Mouse (Mus musculus) forebrain, embryonic 11.5 days (tissue): Measurements from ENCODE around the gene Sdk1. TPM values are rescaled to one million over a fixed set of nuclear protein-coding genes. Genes with fewer than 3 reads are reported as not detected.

Source experiments
- ATAC-seq: fragments of 200-750 bp; cut with Nextera tagmentation; replicated peaks from 2 replicates; pipeline ENCODE4 v1.8.0; 2017; ENCODE audit warnings: moderate TSS enrichment; ENCODE audit not compliant: low FRiP score
- DNase-seq: peaks from one replicate; pipeline ENCODE4 v3.0.0-alpha.2; 2017; ENCODE audit warnings: low spot score
- H3K27ac ChIP-seq: fragments of 300-500 bp; sonication (generic); 2 replicates; pipeline ENCODE4 v1.5.1; 2014; ENCODE audit warnings: low read depth, low read length
- H3K27me3 ChIP-seq: fragments of 300-500 bp; sonication (generic); 2 replicates; pipeline ENCODE4 v1.6.1; 2014; ENCODE audit warnings: mild to moderate bottlenecking, low read length, mixed read lengths; ENCODE audit not compliant: control insufficient read depth, insufficient read depth
- H3K36me3 ChIP-seq: fragments of 300-500 bp; sonication (generic); 2 replicates; pipeline ENCODE4 v1.6.1; 2014; ENCODE audit warnings: mild to moderate bottlenecking, low read length, moderate library complexity, mixed read lengths; ENCODE audit not compliant: control insufficient read depth, insufficient read depth
- H3K4me1 ChIP-seq: fragments of 300-500 bp; sonication (generic); replicated peaks from 2 replicates; pipeline ENCODE4 v1.6.1; 2014; ENCODE audit warnings: low read length, mixed read lengths; ENCODE audit not compliant: control insufficient read depth, insufficient read depth
- H3K4me2 ChIP-seq: fragments of 300-500 bp; sonication (generic); 2 replicates; pipeline ENCODE4 v1.6.1; 2014; ENCODE audit warnings: low read depth, mild to moderate bottlenecking, low read length, moderate library complexity, mixed read lengths; ENCODE audit not compliant: severe bottlenecking
- H3K4me3 ChIP-seq: fragments of 300-500 bp; sonication (generic); 2 replicates; pipeline ENCODE4 v1.5.1; 2014; ENCODE audit warnings: low read depth, low read length
- H3K9ac ChIP-seq: fragments of 300-500 bp; sonication (generic); 2 replicates; pipeline ENCODE4 v1.6.1; 2014; ENCODE audit warnings: low read length
- H3K9me3 ChIP-seq: fragments of 300-500 bp; sonication (generic); 2 replicates; pipeline ENCODE4 v1.6.1; 2016; ENCODE audit warnings: low read length, mixed read lengths; ENCODE audit not compliant: control insufficient read depth
- WGBS: fragments of 180-500 bp; shearing (Covaris S2); extraction: QIAGEN DNeasy Blood & Tissue Kit; methylation state at CpG from one replicate; pipeline ENCODE4 v1.1.7; 2014; 5-methylcytosine and 5-hydroxymethylcytosine counted together
- polyA plus RNA-seq: library from polyadenylated mRNA; unstranded; fragments of >200 nt; fragmentation: Nextera tagmentation; extraction: Ambion mirVana; gene quantifications from 2 replicates; pipeline ENCODE4 v1.2.1, GENCODE M21; 2014

The Sdk1 gene
- polyA plus RNA-seq, 1 experiment from 2014 or later, result 0.64 TPM

GRCm38 (mm10) chr5:141304706-141305105 is 63.4 kb downstream of the Sdk1 start:
- no peaks in the 10 kb centered on the region for H3K36me3 ChIP-seq
- H3K9me3 ChIP-seq, result no peaks in the 10 kb centered on the region
- H3K27me3 ChIP-seq, result no peaks in the 10 kb centered on the region
- WGBS, result 79% methylated on average over 2 of the region's 2 CpGs
- no peak overlapping the region for H3K4me3 ChIP-seq
- no peak overlapping the region for H3K4me2 ChIP-seq
- no peak for DNase-seq
- no peak overlapping the region for H3K27ac ChIP-seq
- no peaks in the 10 kb centered on the region for H3K4me1 ChIP-seq
- no peak overlapping the region for H3K9ac ChIP-seq
- ATAC-seq, result no peak

- H3K4me3 ChIP-seq, result no peak overlapping the region
- H3K4me2 ChIP-seq, result no peak overlapping the region
- no peak overlapping the region for H3K27ac ChIP-seq
- 76% methylated on average over 1 of the region's 1 CpGs for WGBS
- no peak for DNase-seq
- no peaks in the 10 kb centered on the region for H3K27me3 ChIP-seq
- no peak overlapping the region for H3K9ac ChIP-seq
- no peak for ATAC-seq
- H3K4me1 ChIP-seq, result no peaks in the 10 kb centered on the region
- no peaks in the 10 kb centered on the region for H3K9me3 ChIP-seq
- H3K36me3 ChIP-seq, result no peaks in the 10 kb centered on the region
Measured at GRCm38 (mm10) chr5:141310641-141311040, 69.4 kb downstream of the Sdk1 start.

- H3K27ac ChIP-seq, result no peak overlapping the region
- H3K9ac ChIP-seq, result no peak overlapping the region
- H3K4me1 ChIP-seq, result no peaks in the 10 kb centered on the region
- WGBS, result 80% methylated on average over 2 of the region's 2 CpGs
- no peaks in the 10 kb centered on the region for H3K36me3 ChIP-seq
- no peak overlapping the region for H3K4me2 ChIP-seq
- H3K27me3 ChIP-seq, result no peaks in the 10 kb centered on the region
- no peak overlapping the region for H3K4me3 ChIP-seq
- no peaks in the 10 kb centered on the region for H3K9me3 ChIP-seq
- no peak for DNase-seq
- no peak for ATAC-seq
Measured at GRCm38 (mm10) chr5:141311801-141312200, 70.5 kb downstream of the Sdk1 start.

GRCm38 (mm10) chr5:141312305-141312704 is 71.0 kb downstream of the Sdk1 start:
- no peaks in the 10 kb centered on the region for H3K27me3 ChIP-seq
- no peak overlapping the region for H3K9ac ChIP-seq
- no peak for ATAC-seq
- H3K27ac ChIP-seq, result no peak overlapping the region
- no peak for DNase-seq
- no peaks in the 10 kb centered on the region for H3K9me3 ChIP-seq
- no peaks in the 10 kb centered on the region for H3K4me1 ChIP-seq
- no peaks in the 10 kb centered on the region for H3K36me3 ChIP-seq
- H3K4me3 ChIP-seq, result no peak overlapping the region
- WGBS, result 85% methylated on average over 4 of the region's 4 CpGs
- no peak overlapping the region for H3K4me2 ChIP-seq

GRCm38 (mm10) chr5:141317095-141317494 is 75.8 kb downstream of the Sdk1 start:
- Histone ChIP-seq H3K9ac (no peak overlapping the region), H3K27ac (no peak overlapping the region), H3K9me3 (no peaks in the 10 kb centered on the region), H3K4me3 (no peak overlapping the region), H3K36me3 (no peaks in the 10 kb centered on the region), H3K27me3 (no peaks in the 10 kb centered on the region), H3K4me1 (no peaks in the 10 kb centered on the region), H3K4me2 (no peak overlapping the region)
- WGBS, result 89% methylated on average over 4 of the region's 4 CpGs
- no peak for ATAC-seq
- no peak for DNase-seq

GRCm38 (mm10) chr5:141324910-141325309 is 83.6 kb downstream of the Sdk1 start:
- Histone ChIP-seq H3K9me3 (no peaks in the 10 kb centered on the region), H3K4me2 (no peak overlapping the region), H3K36me3 (no peaks in the 10 kb centered on the region), H3K27ac (no peak overlapping the region), H3K27me3 (no peaks in the 10 kb centered on the region), H3K4me1 (no peaks in the 10 kb centered on the region), H3K9ac (no peak overlapping the region), H3K4me3 (no peak overlapping the region)
- ATAC-seq, result no peak
- DNase-seq, result no peak
- WGBS, result 89% methylated on average over 4 of the region's 4 CpGs

GRCm38 (mm10) chr5:141344376-141344775 is 103.1 kb downstream of the Sdk1 start:
- 76% methylated on average over 4 of the region's 4 CpGs for WGBS
- no peaks in the 10 kb centered on the region for H3K4me1 ChIP-seq
- H3K36me3 ChIP-seq, result no peaks in the 10 kb centered on the region
- no peak for DNase-seq
- ATAC-seq, result no peak
- H3K27ac ChIP-seq, result no peak overlapping the region
- no peak overlapping the region for H3K4me3 ChIP-seq
- no peak overlapping the region for H3K4me2 ChIP-seq
- H3K9me3 ChIP-seq, result no peaks in the 10 kb centered on the region
- H3K9ac ChIP-seq, result no peak overlapping the region
- H3K27me3 ChIP-seq, result no peaks in the 10 kb centered on the region

GRCm38 (mm10) chr5:141345476-141345875 is 104.2 kb downstream of the Sdk1 start:
- Histone ChIP-seq H3K4me1 (no peaks in the 10 kb centered on the region), H3K4me3 (no peak overlapping the region), H3K27me3 (no peaks in the 10 kb centered on the region), H3K4me2 (no peak overlapping the region), H3K9ac (no peak overlapping the region), H3K36me3 (no peaks in the 10 kb centered on the region), H3K9me3 (no peaks in the 10 kb centered on the region), H3K27ac (no peak overlapping the region)
- ATAC-seq (no peak), DNase-seq (no peak)
- 44% methylated on average over 5 of the region's 5 CpGs for whole genome bisulfite sequencing

GRCm38 (mm10) chr5:141362676-141363075 is 121.4 kb downstream of the Sdk1 start:
- Histone ChIP-seq H3K27ac (no peak overlapping the region), H3K9ac (no peak overlapping the region), H3K4me1 (0 out of 2 replicates have a peak, but pooled peaks cover 2% of the 10 kb centered on the region), H3K9me3 (no peaks in the 10 kb centered on the region), H3K36me3 (no peaks in the 10 kb centered on the region), H3K4me3 (no peak overlapping the region), H3K4me2 (no peak overlapping the region), H3K27me3 (no peaks in the 10 kb centered on the region)
- whole genome bisulfite sequencing, result 24% methylated on average over 2 of the region's 2 CpGs
- no peak for DNase-seq
- no peak for ATAC-seq
